Mouse (Mus musculus): Measurements from ENCODE around the gene Hmcn1. TPM values are rescaled to one million over a fixed set of nuclear protein-coding genes. Genes with fewer than 3 reads are reported as not detected.

Gene Hmcn1
- polyA plus RNA-seq, 1 experiment from 2014 or later = 3.3 TPM

DNA sequence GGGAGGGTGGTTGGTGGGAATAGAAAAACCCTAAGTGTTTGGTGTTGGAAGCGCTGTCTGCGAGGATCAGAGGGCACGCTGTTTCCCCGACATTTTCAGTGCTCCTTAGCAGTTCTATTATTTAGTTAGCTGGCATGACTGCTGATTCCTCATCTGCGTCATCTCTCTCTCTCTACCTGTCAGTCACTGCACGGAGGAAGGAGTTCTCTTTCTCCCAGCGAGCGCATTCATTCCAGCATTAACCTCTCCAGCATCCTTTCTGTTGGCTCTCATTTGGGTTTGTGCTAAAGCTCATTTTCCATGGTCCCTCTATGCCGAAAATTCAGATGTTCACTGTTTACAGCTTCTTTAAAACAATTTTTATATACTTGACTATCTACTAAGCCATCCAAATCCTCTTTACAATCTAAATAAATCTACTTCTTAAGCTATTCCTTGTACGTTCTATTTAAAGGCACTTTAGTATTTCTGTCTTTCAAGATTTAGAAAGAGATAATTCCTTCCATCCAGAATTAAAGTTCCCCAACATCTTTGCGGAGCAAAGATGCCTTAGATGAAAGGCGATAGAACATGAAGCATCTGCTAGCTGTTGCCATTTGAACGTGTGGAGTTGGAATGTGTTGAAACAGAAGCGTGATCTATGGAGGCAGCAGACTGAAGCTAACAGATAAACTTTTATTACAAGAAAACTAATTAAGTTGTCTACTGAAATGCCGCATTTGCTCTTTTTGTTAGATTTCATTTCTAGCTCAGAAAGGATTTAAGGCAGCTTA is 210.0 kb downstream of the Hmcn1 start:
- no peak overlapping the region for H3K27ac ChIP-seq (ENCODE audit: low read length)
- no peaks in the 10 kb centered on the region for H3K9me3 ChIP-seq (ENCODE audit: control insufficient read depth, low read length)

GRCm38 (mm10) chr1:150779902-150780301 is 213.3 kb downstream of the Hmcn1 start:
- no peak overlapping the region for H3K4me2 ChIP-seq (ENCODE audit: low read depth, low read length)
- 34% methylated on average over 2 of the region's 2 CpGs for WGBS
- H3K27ac ChIP-seq (ENCODE audit: low read length) = no peak overlapping the region
- no peak overlapping the region for H3K4me3 ChIP-seq (ENCODE audit: low read length)
- H3K4me1 ChIP-seq (ENCODE audit: control insufficient read depth, insufficient read depth, low read length) = no peaks in the 10 kb centered on the region
- H3K9me3 ChIP-seq (ENCODE audit: control insufficient read depth, low read length) = no peaks in the 10 kb centered on the region
- no peak overlapping the region for H3K9ac ChIP-seq (ENCODE audit: low read depth, low read length)
- H3K27me3 ChIP-seq (replicated peaks; ENCODE audit: control insufficient read depth, insufficient read depth, low read length) = no peaks in the 10 kb centered on the region
- no peak for ATAC-seq
- no peaks in the 10 kb centered on the region for H3K36me3 ChIP-seq (ENCODE audit: control insufficient read depth, insufficient read depth, low read length)

More for the DNA sequence above, 210.0 kb downstream of the Hmcn1 start:
- Histone ChIP-seq H3K27me3 (replicated peaks; ENCODE audit: control insufficient read depth, insufficient read depth, low read length) (no peaks in the 10 kb centered on the region), H3K36me3 (ENCODE audit: control insufficient read depth, insufficient read depth, low read length) (no peaks in the 10 kb centered on the region), H3K4me1 (ENCODE audit: control insufficient read depth, insufficient read depth, low read length) (no peaks in the 10 kb centered on the region), H3K4me2 (ENCODE audit: low read depth, low read length) (no peak overlapping the region), H3K4me3 (ENCODE audit: low read length) (no peak overlapping the region), H3K9ac (ENCODE audit: low read depth, low read length) (no peak overlapping the region)
- no peak for ATAC-seq
- 75% methylated on average over 15 of the region's 15 CpGs for WGBS

- no peak overlapping the region for H3K4me2 ChIP-seq (ENCODE audit: low read depth, low read length)
- no peak for ATAC-seq
- H3K9me3 ChIP-seq (ENCODE audit: control insufficient read depth, low read length) = no peaks in the 10 kb centered on the region
- no peak overlapping the region for H3K4me3 ChIP-seq (ENCODE audit: low read length)
- no peaks in the 10 kb centered on the region for H3K27me3 ChIP-seq (replicated peaks; ENCODE audit: control insufficient read depth, insufficient read depth, low read length)
- no peaks in the 10 kb centered on the region for H3K4me1 ChIP-seq (ENCODE audit: control insufficient read depth, insufficient read depth, low read length)
- H3K36me3 ChIP-seq (ENCODE audit: control insufficient read depth, insufficient read depth, low read length) = no peaks in the 10 kb centered on the region
- H3K9ac ChIP-seq (ENCODE audit: low read depth, low read length) = no peak overlapping the region
- H3K27ac ChIP-seq (ENCODE audit: low read length) = no peak overlapping the region
Measured at GRCm38 (mm10) chr1:150776741-150777140, 216.5 kb downstream of the Hmcn1 start.

- no peak overlapping the region for H3K4me2 ChIP-seq (ENCODE audit: low read depth, low read length)
- H3K9ac ChIP-seq (ENCODE audit: low read depth, low read length) = no peak overlapping the region
- 71% methylated on average over 2 of the region's 2 CpGs for WGBS
- no peak overlapping the region for H3K27ac ChIP-seq (ENCODE audit: low read length)
- H3K27me3 ChIP-seq (replicated peaks; ENCODE audit: control insufficient read depth, insufficient read depth, low read length) = no peaks in the 10 kb centered on the region
- H3K36me3 ChIP-seq (ENCODE audit: control insufficient read depth, insufficient read depth, low read length) = no peaks in the 10 kb centered on the region
- no peaks in the 10 kb centered on the region for H3K9me3 ChIP-seq (ENCODE audit: control insufficient read depth, low read length)
- no peak for ATAC-seq
- H3K4me3 ChIP-seq (ENCODE audit: low read length) = no peak overlapping the region
- no peaks in the 10 kb centered on the region for H3K4me1 ChIP-seq (ENCODE audit: control insufficient read depth, insufficient read depth, low read length)
Measured at GRCm38 (mm10) chr1:150775742-150776141, 217.5 kb downstream of the Hmcn1 start.

GRCm38 (mm10) chr1:150772958-150773357 is 220.3 kb downstream of the Hmcn1 start:
- no peak for ATAC-seq
- Histone ChIP-seq H3K4me3 (ENCODE audit: low read length) (no peak overlapping the region), H3K27me3 (replicated peaks; ENCODE audit: control insufficient read depth, insufficient read depth, low read length) (no peaks in the 10 kb centered on the region), H3K9me3 (ENCODE audit: control insufficient read depth, low read length) (no peaks in the 10 kb centered on the region), H3K36me3 (ENCODE audit: control insufficient read depth, insufficient read depth, low read length) (no peaks in the 10 kb centered on the region), H3K4me2 (ENCODE audit: low read depth, low read length) (no peak overlapping the region), H3K9ac (ENCODE audit: low read depth, low read length) (no peak overlapping the region), H3K4me1 (ENCODE audit: control insufficient read depth, insufficient read depth, low read length) (no peaks in the 10 kb centered on the region), H3K27ac (ENCODE audit: low read length) (no peak overlapping the region)
- WGBS = 91% methylated on average over 3 of the region's 3 CpGs

GRCm38 (mm10) chr1:150770948-150771521 is 222.2 kb downstream of the Hmcn1 start:
- Histone ChIP-seq H3K27me3 (replicated peaks; ENCODE audit: control insufficient read depth, insufficient read depth, low read length) (no peaks in the 10 kb centered on the region), H3K9me3 (ENCODE audit: control insufficient read depth, low read length) (no peaks in the 10 kb centered on the region), H3K36me3 (ENCODE audit: control insufficient read depth, insufficient read depth, low read length) (no peaks in the 10 kb centered on the region), H3K9ac (ENCODE audit: low read depth, low read length) (no peak overlapping the region), H3K4me1 (ENCODE audit: control insufficient read depth, insufficient read depth, low read length) (no peaks in the 10 kb centered on the region), H3K4me3 (ENCODE audit: low read length) (no peak overlapping the region), H3K4me2 (ENCODE audit: low read depth, low read length) (no peak overlapping the region), H3K27ac (ENCODE audit: low read length) (no peak overlapping the region)
- 57% methylated on average over 7 of the region's 7 CpGs for WGBS
- no peak for ATAC-seq

DNA sequence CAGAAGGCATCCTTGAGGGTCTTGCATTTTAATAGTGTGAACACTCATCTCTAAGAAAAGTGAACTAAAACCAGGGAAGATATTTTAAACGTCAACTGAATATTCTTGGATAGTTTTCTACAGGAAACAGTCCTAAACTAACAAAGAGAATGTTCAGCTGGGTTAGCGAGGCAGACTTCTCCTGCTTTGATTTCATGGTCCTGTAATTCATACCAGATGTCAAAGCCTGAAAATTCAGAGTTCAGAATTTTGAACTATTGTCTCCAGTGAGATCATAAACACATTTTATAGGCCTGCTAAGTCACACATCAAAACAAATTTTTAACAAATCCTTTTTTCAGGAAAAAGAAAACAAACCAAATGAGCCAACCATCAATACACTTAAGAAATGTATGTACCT is 223.4 kb downstream of the Hmcn1 start:
- no peak overlapping the region for H3K4me2 ChIP-seq (ENCODE audit: low read depth, low read length)
- H3K27me3 ChIP-seq (replicated peaks; ENCODE audit: control insufficient read depth, insufficient read depth, low read length) = no peaks in the 10 kb centered on the region
- H3K4me3 ChIP-seq (ENCODE audit: low read length) = no peak overlapping the region
- H3K9ac ChIP-seq (ENCODE audit: low read depth, low read length) = no peak overlapping the region
- H3K27ac ChIP-seq (ENCODE audit: low read length) = no peak overlapping the region
- WGBS = 52% methylated on average over 2 of the region's 2 CpGs
- no peaks in the 10 kb centered on the region for H3K4me1 ChIP-seq (ENCODE audit: control insufficient read depth, insufficient read depth, low read length)
- ATAC-seq = no peak
- H3K9me3 ChIP-seq (ENCODE audit: control insufficient read depth, low read length) = no peaks in the 10 kb centered on the region
- H3K36me3 ChIP-seq (ENCODE audit: control insufficient read depth, insufficient read depth, low read length) = no peaks in the 10 kb centered on the region

DNA sequence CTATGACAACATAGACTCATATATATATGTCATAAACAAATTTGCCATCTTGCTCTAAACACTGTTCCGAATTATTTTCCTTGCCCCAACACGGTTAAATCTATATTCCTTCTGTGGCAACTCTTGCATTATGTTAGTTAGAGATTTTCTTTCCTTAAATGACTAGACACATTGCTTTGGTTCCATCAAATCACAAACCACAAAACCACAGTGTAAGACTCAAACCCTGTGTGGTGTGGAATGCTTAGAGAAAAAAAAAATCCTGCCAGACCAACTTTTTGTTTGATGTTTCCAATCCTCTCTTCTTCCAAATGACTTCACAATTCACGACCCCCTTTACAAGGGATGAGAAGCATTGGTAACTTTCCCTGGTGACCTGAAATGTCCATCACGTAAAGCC is 231.6 kb downstream of the Hmcn1 start:
- no peaks in the 10 kb centered on the region for H3K4me1 ChIP-seq (ENCODE audit: control insufficient read depth, insufficient read depth, low read length)
- 88% methylated on average over 4 of the region's 4 CpGs for WGBS
- no peaks in the 10 kb centered on the region for H3K36me3 ChIP-seq (ENCODE audit: control insufficient read depth, insufficient read depth, low read length)
- H3K9me3 ChIP-seq (ENCODE audit: control insufficient read depth, low read length) = no peaks in the 10 kb centered on the region
- H3K27me3 ChIP-seq (replicated peaks; ENCODE audit: control insufficient read depth, insufficient read depth, low read length) = no peaks in the 10 kb centered on the region
- H3K9ac ChIP-seq (ENCODE audit: low read depth, low read length) = no peak overlapping the region
- H3K4me2 ChIP-seq (ENCODE audit: low read depth, low read length) = no peak overlapping the region
- no peak overlapping the region for H3K27ac ChIP-seq (ENCODE audit: low read length)
- no peak for ATAC-seq
- no peak overlapping the region for H3K4me3 ChIP-seq (ENCODE audit: low read length)

DNA sequence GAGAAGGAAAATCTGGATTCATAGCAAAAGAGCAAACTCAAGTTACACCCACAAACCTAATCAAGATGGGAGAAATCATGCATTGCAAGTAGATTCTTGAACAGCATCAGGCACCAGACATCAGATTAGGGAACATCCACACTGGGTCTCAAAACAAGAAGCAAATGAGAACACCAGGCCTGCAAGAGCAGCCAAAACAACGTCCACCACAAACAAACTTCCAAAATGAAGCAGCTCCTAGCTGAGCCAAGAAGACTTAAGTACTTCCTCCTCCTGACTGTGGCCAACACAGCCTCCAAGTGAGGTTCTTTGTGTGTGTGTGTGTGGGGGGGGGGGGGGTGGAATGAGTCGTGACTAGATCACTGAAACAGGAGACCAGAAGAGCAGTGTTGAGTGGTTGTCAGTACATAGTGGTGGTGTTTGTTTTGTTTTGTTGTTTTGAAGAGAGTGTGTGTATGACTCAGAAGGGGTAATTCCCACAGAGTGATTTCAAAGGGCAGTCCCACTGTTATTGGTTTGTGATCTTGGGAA is 232.4 kb downstream of the Hmcn1 start:
- 41% methylated on average over 2 of the region's 2 CpGs for WGBS
- no peak overlapping the region for H3K4me3 ChIP-seq (ENCODE audit: low read length)
- H3K36me3 ChIP-seq (ENCODE audit: control insufficient read depth, insufficient read depth, low read length) = no peaks in the 10 kb centered on the region
- no peaks in the 10 kb centered on the region for H3K27me3 ChIP-seq (replicated peaks; ENCODE audit: control insufficient read depth, insufficient read depth, low read length)
- H3K4me2 ChIP-seq (ENCODE audit: low read depth, low read length) = no peak overlapping the region
- no peak overlapping the region for H3K9ac ChIP-seq (ENCODE audit: low read depth, low read length)
- H3K9me3 ChIP-seq (ENCODE audit: control insufficient read depth, low read length) = no peaks in the 10 kb centered on the region
- H3K4me1 ChIP-seq (ENCODE audit: control insufficient read depth, insufficient read depth, low read length) = no peaks in the 10 kb centered on the region
- no peak for ATAC-seq
- H3K27ac ChIP-seq (ENCODE audit: low read length) = no peak overlapping the region
